Mouse (Mus musculus) heart, embryonic 16.5 days (tissue): Measurements from ENCODE around the gene Slx4. TPM values are rescaled to one million over a fixed set of nuclear protein-coding genes. Genes with fewer than 3 reads are reported as not detected.
"Not testable (repeated sequence)": the region's sequence is repeated elsewhere in the genome, so short reads cannot be mapped to it uniquely, and the experiment has no call there.

Source experiments
- ATAC-seq: fragments of 200-750 bp; cut with Nextera tagmentation; replicated peaks from 2 replicates; pipeline ENCODE4 v1.8.0; 2017; ENCODE audit warnings: moderate number of reproducible peaks; ENCODE audit not compliant: insufficient read depth, low FRiP score; ENCODE audit errors: extremely low read depth
- H3K27ac ChIP-seq: fragments of 300-500 bp; sonication (generic); 2 replicates; pipeline ENCODE4 v1.5.1; 2014; ENCODE audit warnings: mild to moderate bottlenecking, low read length, control low read depth, moderate library complexity
- H3K27me3 ChIP-seq: fragments of 300-500 bp; sonication (generic); 2 replicates; pipeline ENCODE4 v1.6.1; 2014; ENCODE audit warnings: low read length, mixed read lengths; ENCODE audit not compliant: control insufficient read depth, insufficient read depth
- H3K36me3 ChIP-seq: fragments of 300-500 bp; sonication (generic); 2 replicates; pipeline ENCODE4 v1.6.1; 2014; ENCODE audit not compliant: control insufficient read depth, insufficient read depth
- H3K4me1 ChIP-seq: fragments of 300-500 bp; sonication (generic); 2 replicates; pipeline ENCODE4 v1.6.1; 2014; ENCODE audit warnings: low read length, mixed read lengths; ENCODE audit not compliant: control insufficient read depth, insufficient read depth
- H3K4me2 ChIP-seq: fragments of 300-500 bp; sonication (generic); 2 replicates; pipeline ENCODE4 v1.6.1; 2014; ENCODE audit warnings: low read depth, mild to moderate bottlenecking, control low read depth, low read length
- H3K4me3 ChIP-seq: fragments of 300-500 bp; sonication (generic); 2 replicates; pipeline ENCODE4 v1.5.1; 2014; ENCODE audit warnings: mild to moderate bottlenecking, control low read depth, low read length
- H3K9ac ChIP-seq: fragments of 300-500 bp; sonication (generic); 2 replicates; pipeline ENCODE4 v1.6.1; 2014; ENCODE audit warnings: low read length, control low read depth
- H3K9me3 ChIP-seq: fragments of 300-500 bp; sonication (generic); replicated peaks from 2 replicates; pipeline ENCODE4 v1.6.1; 2016; ENCODE audit warnings: low read length; ENCODE audit not compliant: control insufficient read depth
- WGBS: fragments of 180-500 bp; shearing (Covaris S2); extraction: QIAGEN DNeasy Blood & Tissue Kit; methylation state at CpG from one replicate; pipeline ENCODE4 v1.1.7; 2014; 5-methylcytosine and 5-hydroxymethylcytosine counted together
- polyA plus RNA-seq: library from polyadenylated mRNA; unstranded; fragments of >200 nt; fragmentation: Nextera tagmentation; extraction: Ambion mirVana; gene quantifications from 2 replicates; pipeline ENCODE4 v1.2.1, GENCODE M21; 2015

Slx4 gene
- polyA plus RNA-seq, 1 experiment from 2014 or later = 8.8 TPM

DNA sequence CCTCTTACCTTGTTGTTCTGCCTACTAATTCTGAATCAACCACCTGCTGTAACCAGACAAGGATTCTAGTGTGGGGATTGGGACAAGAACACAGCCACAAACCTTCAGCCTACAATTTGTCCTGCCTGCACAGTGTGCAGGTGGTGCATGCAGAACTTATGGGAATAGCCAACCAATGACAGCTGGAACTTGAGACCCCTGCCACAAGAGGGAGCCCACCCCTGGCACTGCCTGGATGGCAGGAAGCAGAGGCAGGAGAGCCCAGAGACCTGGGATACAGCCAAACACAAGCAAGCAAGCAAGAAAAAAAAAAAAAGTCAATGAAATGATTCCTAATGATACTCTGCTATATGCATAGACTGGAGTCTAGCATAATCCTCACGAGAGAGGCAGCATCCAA is 17.7 kb upstream of the Slx4 start:
- no peak for ATAC-seq
- no peak overlapping the region for H3K27ac ChIP-seq
- H3K27me3 ChIP-seq = no peaks in the 10 kb centered on the region
- no peaks in the 10 kb centered on the region for H3K9me3 ChIP-seq
- H3K36me3 ChIP-seq = no peaks in the 10 kb centered on the region
- H3K4me2 ChIP-seq = no peak overlapping the region
- H3K4me3 ChIP-seq = no peak overlapping the region
- 76% methylated on average over 1 of the region's 1 CpGs for WGBS
- no peak overlapping the region for H3K9ac ChIP-seq
- no peaks in the 10 kb centered on the region for H3K4me1 ChIP-seq

DNA sequence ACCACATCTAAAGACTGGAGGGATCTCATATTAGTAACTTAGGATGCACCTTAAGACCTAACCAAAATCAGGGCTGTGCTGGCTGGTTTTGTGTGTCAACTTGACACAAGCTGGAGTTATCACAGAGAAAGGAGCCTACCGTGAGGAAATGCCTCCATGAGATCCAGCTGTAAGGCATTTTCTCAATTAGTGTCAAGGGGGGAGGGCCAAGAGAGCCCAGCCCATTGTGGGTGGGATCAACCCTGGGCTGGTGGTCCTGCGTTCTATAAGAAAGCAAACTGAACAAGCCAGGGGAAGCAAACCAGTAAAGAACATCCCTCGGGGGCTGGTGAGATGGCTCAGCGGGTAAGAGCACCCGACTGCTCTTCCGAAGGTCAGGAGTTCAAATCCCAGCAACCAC is 13.9 kb upstream of the Slx4 start:
- H3K27me3 ChIP-seq, H3K27ac ChIP-seq, H3K9ac ChIP-seq, H3K9me3 ChIP-seq, H3K4me2 ChIP-seq, H3K36me3 ChIP-seq, H3K4me3 ChIP-seq, H3K4me1 ChIP-seq, ATAC-seq: not testable (repeated sequence)
- 77% methylated on average over 6 of the region's 6 CpGs for WGBS

DNA sequence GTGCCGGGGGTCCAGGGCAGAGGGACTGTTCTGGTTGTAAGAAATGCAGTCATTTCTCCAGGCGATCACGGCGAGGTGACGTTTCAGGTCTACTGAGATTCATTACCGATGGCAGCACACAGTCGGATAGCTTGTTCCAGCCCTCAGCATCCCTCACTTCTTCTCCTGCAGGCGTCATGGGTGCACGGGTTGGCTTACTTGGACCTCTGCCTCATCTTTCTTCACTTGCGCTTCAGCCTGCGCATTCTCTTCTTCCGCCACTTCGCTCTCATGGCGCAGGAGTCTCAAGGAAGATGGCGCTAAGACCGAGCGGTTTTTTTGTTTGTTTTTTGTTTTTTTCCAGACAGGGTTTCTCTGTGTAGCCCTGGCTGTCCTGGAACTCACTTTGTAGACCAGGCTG is 13.2 kb upstream of the Slx4 start:
- 67% methylated on average over 17 of the region's 17 CpGs for WGBS
- not testable (repeated sequence) for H3K36me3 ChIP-seq, H3K27me3 ChIP-seq, H3K9ac ChIP-seq, ATAC-seq, H3K4me1 ChIP-seq, H3K4me3 ChIP-seq, H3K9me3 ChIP-seq, H3K27ac ChIP-seq, H3K4me2 ChIP-seq

DNA sequence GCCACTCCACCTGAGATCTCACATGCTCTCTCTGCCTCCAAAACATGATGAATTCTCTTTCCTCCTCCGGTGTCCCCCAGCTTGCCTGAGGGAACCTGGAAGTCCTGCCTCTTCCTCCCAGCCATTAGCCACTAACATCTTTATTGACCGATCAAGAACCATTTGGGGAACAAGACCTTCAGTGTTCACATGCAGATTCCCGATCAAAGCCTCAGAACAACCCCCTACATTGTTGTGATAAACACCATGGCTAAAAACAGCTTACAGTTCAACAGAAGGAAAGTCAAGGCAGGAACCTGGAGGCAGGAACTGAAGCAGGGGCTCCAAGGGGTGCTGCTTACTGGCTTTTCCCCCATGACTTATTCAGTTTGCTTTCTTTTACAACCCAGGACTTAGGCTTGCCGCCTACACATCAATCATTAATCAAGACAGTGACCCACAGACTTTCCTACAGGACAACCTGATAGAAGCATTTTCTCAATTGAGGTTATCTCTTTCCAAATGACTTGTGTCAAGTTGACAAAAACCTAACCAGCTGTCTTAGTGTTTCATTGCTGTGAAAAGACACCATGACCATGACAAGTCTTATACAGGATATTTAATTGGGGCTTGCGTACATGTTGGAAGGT is 10.6 kb upstream of the Slx4 start:
- no peaks in the 10 kb centered on the region for H3K36me3 ChIP-seq
- no peak overlapping the region for H3K4me2 ChIP-seq
- no peak overlapping the region for H3K4me3 ChIP-seq
- 0 out of 2 replicates have a peak, but pooled peaks cover 6% of the 10 kb centered on the region for H3K9me3 ChIP-seq
- H3K27me3 ChIP-seq = no peaks in the 10 kb centered on the region
- WGBS = 80% methylated on average over 5 of the region's 5 CpGs
- ATAC-seq = no peak
- H3K4me1 ChIP-seq = no peaks in the 10 kb centered on the region
- H3K27ac ChIP-seq = no peak overlapping the region
- no peak overlapping the region for H3K9ac ChIP-seq

DNA sequence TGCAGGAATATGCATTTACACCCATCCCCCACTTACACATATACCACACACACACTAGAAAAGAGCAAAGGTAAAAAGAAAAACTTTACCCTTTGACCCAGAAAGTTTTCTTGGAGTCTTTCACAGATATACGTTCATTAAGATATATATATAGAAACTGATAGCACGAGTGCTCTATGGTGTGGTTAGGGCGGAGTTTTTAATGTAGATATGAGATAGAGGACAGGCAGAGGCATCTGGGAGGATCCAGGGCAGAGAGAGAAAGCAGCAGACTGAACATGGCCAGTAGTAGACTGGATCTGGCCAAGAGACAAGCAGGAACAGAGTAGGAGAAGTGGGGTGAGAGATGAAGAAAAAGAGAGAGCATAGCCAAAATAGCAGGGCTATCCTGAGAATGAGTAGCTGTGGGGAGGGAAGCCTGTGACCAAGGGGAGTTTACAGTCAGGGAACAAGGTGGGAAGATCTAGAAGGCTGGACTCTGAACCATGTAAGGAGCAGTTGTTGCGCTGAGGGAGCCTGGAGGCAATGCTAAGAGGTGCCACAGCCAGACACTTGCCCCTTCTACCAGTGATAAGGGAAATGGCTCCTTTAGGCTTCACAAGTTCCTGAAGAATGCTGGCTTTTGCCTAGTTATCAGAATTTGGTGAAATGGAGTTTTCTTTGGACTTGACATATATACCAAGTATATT is 9.5 kb upstream of the Slx4 start:
- H3K4me2 ChIP-seq = no peak overlapping the region
- no peak for ATAC-seq
- H3K4me1 ChIP-seq = no peaks in the 10 kb centered on the region
- 0 out of 2 replicates have a peak, but pooled peaks cover 6% of the 10 kb centered on the region for H3K9me3 ChIP-seq
- H3K9ac ChIP-seq = no peak overlapping the region
- whole genome bisulfite sequencing = 43% methylated on average over 4 of the region's 4 CpGs
- no peaks in the 10 kb centered on the region for H3K27me3 ChIP-seq
- no peaks in the 10 kb centered on the region for H3K36me3 ChIP-seq
- H3K4me3 ChIP-seq = no peak overlapping the region
- no peak overlapping the region for H3K27ac ChIP-seq

DNA sequence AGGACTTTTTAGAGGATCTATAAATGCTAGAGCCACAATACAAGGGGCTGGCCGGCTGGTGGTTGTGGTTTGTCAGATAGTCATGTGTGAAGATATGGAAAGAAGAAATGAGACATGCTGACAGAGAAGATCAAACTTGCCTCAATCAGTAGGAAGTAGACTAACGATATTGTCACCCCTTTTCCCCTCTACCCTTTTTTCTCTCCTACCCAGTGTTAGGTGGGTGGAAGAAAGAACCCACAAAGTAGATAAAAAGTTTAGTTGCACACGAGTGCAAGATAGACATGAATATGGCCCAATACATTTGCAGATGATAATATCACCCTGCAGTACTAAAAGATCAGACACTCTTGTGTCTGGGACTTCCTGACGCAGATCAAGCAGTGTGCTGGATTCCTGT is 15.2 kb downstream of the Slx4 start:
- no peak for ATAC-seq
- Histone ChIP-seq H3K9me3 (no peaks in the 10 kb centered on the region), H3K27ac (no peak overlapping the region), H3K4me1 (no peaks in the 10 kb centered on the region), H3K4me3 (no peak overlapping the region), H3K9ac (no peak overlapping the region), H3K4me2 (no peak overlapping the region), H3K27me3 (no peaks in the 10 kb centered on the region), H3K36me3 (peaks cover 66% of the 10 kb centered on the region)
- 80% methylated on average over 4 of the region's 4 CpGs for WGBS

DNA sequence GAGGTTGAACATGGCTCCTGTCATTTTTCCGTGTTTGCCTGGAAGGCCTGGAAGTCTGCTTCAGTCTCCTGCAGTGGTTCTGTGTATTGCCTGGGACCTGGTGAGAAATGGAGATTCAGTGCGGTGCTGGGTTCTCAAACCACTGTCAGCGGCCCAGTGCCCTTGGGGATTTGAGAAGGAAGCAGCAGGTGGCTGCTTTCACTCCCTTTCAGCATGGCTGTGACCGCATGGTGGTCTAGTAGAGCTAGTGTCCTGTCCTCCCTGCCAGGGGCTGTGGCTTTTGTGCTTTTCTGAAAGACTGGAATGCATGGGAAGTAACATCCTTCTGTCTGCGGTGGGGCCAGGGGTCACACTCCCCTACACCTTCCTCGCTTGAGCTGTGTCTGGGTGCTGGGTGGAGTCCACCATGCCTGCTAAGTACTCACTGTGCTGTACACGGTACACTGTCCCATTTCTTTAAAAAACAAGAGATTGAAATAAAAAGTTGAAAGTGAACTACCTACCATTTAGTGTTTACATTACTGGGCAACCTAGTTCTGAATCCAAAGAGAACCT is 20.3 kb downstream of the Slx4 start:
- no peaks in the 10 kb centered on the region for H3K27me3 ChIP-seq
- H3K4me1 ChIP-seq = no peaks in the 10 kb centered on the region
- H3K4me3 ChIP-seq = no peak overlapping the region
- H3K27ac ChIP-seq = no peak overlapping the region
- no peak overlapping the region for H3K4me2 ChIP-seq
- ATAC-seq = no peak
- no peaks in the 10 kb centered on the region for H3K9me3 ChIP-seq
- 71% methylated on average over 7 of the region's 7 CpGs for WGBS
- no peak overlapping the region for H3K9ac ChIP-seq
- H3K36me3 ChIP-seq = peaks cover 65% of the 10 kb centered on the region

DNA sequence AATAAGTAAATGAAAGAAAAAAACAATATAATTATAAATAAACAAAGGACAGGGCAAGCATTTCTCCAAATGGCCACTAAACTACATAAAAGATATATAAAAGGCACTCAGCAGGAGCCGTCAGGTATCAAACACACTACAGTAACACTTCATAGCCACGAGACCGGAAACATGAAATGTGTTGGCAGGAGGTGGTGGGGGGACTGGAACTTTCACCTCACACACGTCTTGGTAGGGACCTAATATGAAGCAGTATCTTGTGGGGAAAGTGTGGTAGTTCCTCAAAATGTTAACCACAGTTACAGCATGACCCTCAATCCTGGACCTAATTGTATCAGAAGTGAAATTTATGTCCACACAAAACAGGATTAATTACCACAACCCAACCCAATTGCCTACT is 21.4 kb downstream of the Slx4 start:
- H3K27ac ChIP-seq = no peak overlapping the region
- H3K9ac ChIP-seq = no peak overlapping the region
- H3K4me2 ChIP-seq = no peak overlapping the region
- H3K27me3 ChIP-seq = no peaks in the 10 kb centered on the region
- no peaks in the 10 kb centered on the region for H3K4me1 ChIP-seq
- H3K4me3 ChIP-seq = no peak overlapping the region
- WGBS = 86% methylated on average over 4 of the region's 4 CpGs
- peaks cover 60% of the 10 kb centered on the region for H3K36me3 ChIP-seq
- no peak for ATAC-seq
- H3K9me3 ChIP-seq = no peaks in the 10 kb centered on the region

DNA sequence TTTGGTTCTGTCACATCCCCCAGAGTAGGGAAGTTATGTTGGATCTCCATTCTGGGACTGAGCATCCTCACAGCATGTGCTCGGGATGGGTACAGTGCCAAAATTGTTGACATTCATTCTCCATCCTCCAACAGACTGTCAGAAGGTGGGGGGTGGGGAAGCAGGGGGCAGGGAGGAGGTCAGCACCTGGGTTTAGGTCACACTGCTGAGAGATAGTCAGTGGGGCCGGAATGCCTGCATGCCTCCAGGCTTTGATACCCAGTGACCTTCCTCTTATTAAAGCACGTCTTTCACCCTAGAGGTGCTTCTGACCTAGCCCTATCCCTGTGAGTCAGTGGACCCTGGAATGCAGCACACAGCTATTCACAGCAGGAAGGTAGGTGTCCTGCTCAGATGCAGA is 26.9 kb downstream of the Slx4 start:
- no peak overlapping the region for H3K4me3 ChIP-seq
- H3K4me1 ChIP-seq = peaks cover 3% of the 10 kb centered on the region; the same call in 1 of the 2 replicates
- no peak overlapping the region for H3K9ac ChIP-seq
- no peak; the same call in 1 of the 2 replicates for ATAC-seq
- H3K27ac ChIP-seq = no peak overlapping the region
- 34% methylated on average over 3 of the region's 3 CpGs for WGBS
- H3K36me3 ChIP-seq = peaks cover 29% of the 10 kb centered on the region
- no peaks in the 10 kb centered on the region for H3K27me3 ChIP-seq
- H3K9me3 ChIP-seq = no peaks in the 10 kb centered on the region
- no peak overlapping the region; the same call in 1 of the 2 replicates for H3K4me2 ChIP-seq
